In the genomic region with DNA sequence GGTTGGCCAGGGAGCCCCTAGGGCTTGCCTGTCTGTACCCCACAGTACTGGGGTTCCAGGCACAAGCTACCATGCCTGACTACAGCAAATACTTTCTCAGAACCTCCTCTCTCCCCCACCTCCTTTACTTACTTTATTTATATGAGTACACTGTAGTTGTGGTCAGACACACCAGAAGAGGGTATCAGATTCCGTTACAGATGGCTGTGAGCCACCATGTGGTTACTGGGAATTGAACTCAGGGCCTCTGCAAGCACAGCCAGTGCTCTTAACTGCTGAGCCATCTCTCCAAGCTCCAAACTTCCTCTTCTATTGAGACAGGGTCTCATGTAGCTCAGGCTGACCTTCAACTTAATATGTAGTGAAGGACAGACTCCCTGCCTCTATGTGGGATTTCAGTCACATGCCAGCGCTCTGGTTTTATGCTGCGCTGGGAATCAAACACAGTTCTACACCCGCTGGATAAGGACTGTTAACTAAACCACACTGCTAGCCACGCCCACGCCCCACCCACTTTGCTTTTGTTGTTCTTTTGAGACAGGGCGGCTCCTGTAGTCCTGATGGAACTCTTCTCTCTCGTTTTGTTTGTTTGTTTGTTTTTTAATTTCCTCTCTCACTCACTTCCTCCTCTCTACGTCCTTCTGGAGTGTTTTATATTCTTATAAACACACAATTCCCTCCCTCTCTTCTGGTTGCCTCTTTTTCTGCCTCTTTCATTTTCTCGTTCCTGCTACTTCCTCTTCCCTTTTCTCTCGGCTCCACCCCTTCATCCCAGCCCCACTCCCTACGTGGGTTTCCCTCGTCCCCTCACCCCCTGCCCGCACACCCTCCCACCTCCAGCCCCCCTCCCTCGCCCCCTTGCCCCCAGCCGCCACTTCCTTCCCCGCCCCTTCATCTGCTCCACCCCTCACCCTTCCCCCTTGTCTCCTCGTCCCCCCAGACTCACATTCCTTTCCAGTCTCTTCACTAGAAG, we compare ENCODE assay signal across 8 mouse cellular contexts. TPM values are rescaled to one million over a fixed set of nuclear protein-coding genes. Genes with fewer than 3 reads are reported as not detected.
A peak's percentile ranks its signal among the peaks of the same experiment; 100 is the strongest.
DNase-seq lines count a peak whose midpoint lies in the region; ATAC-seq lines count a peak whose summit lies in the region.

No protein-coding gene starts in this region.

- H3K4me2 ChIP-seq in hindbrain, embryonic 16.5 days (ENCODE audit: low read length), result peak overlapping the region; percentile 65
- peak overlapping the region; percentile 85 for H3K4me2 ChIP-seq in liver, embryonic 12.5 days

- peak overlapping the region; percentile 82 for H3K27ac ChIP-seq in hindbrain, embryonic 16.5 days (ENCODE audit: low read depth, low read length)
- peak overlapping the region; percentile 70 for H3K27ac ChIP-seq in liver, embryonic 12.5 days

- ATAC-seq in hindbrain, embryonic 16.5 days, result peak; percentile 65; the same call in 1 of the 2 replicates
- peak; percentile 54 for ATAC-seq in liver, embryonic 12.5 days
- ATAC-seq in monocyte, adult 5-6 weeks (replicated peaks; ENCODE audit: insufficient number of reproducible peaks, low FRiP score, low TSS enrichment, poor library complexity, severe bottlenecking), result peak; percentile 18

- peak; percentile 73 to 91 for DNase-seq in adrenal gland, adult (ENCODE audit: inconsistent age in 2 of 2, low spot score in 1 of 2)
- DNase-seq in adrenal gland, adult 8-10 months, result no peak
- DNase-seq in adrenal gland, postnatal 25 days, result peak; percentile 80
- peak; percentile 58 for DNase-seq in forelimb bud, embryonic 11.5 days (ENCODE audit: low read depth, low spot score)
- peak; percentile 90 for DNase-seq in thymus, postnatal 36 days

- H3K27me3 ChIP-seq in hindbrain, embryonic 16.5 days (replicated peaks; ENCODE audit: control insufficient read depth, insufficient read depth, low read length), result no peaks in the 10 kb centered on the region
- H3K27me3 ChIP-seq in liver, embryonic 12.5 days (replicated peaks), result no peaks in the 10 kb centered on the region

- H3K36me3 ChIP-seq in hindbrain, embryonic 16.5 days (ENCODE audit: control insufficient read depth, insufficient read depth, low read length), result no peaks in the 10 kb centered on the region
- no peaks in the 10 kb centered on the region for H3K36me3 ChIP-seq in liver, embryonic 12.5 days

- H3K4me3 ChIP-seq in hindbrain, embryonic 16.5 days (ENCODE audit: low read length), result peak overlapping the region; percentile 36
- H3K4me3 ChIP-seq in liver, embryonic 12.5 days, result peak overlapping the region; percentile 63

- H3K9me3 ChIP-seq in hindbrain, embryonic 16.5 days (ENCODE audit: control insufficient read depth, low read length), result no peaks in the 10 kb centered on the region
- H3K9me3 ChIP-seq in liver, embryonic 12.5 days (replicated peaks), result no peaks in the 10 kb centered on the region

- H3K9ac ChIP-seq in hindbrain, embryonic 16.5 days (ENCODE audit: low read depth, low read length), result peak overlapping the region; percentile 53
- H3K9ac ChIP-seq in liver, embryonic 12.5 days, result peak overlapping the region; percentile 55

- WGBS in hindbrain, embryonic 16.5 days, result 2% methylated on average over 18 of the region's 18 CpGs
- under 1% methylated on average over 18 of the region's 18 CpGs for WGBS in liver, embryonic 12.5 days (ENCODE audit: insufficient replicate concordance)

- peaks cover 2% of the 10 kb centered on the region; the same call in 1 of the 2 replicates for H3K4me1 ChIP-seq in hindbrain, embryonic 16.5 days (ENCODE audit: control insufficient read depth, insufficient read depth, low read depth, low read length)
- H3K4me1 ChIP-seq in liver, embryonic 12.5 days, result peaks cover 33% of the 10 kb centered on the region

RNA-seq across cellular contexts. Expression of gene Lst1, which starts 2.3 kb away (rescaled TPM):
- 10 to 100 TPM in 1 of 4 experiments, 1 to 10 TPM in 3; 4.7 to 11.3 (median 8.2) TPM for total RNA-seq in adrenal gland, adult 8-10 months (2022)
- total RNA-seq in adrenal gland, postnatal 25 days (2021), result 5.2 TPM in 1 of 2 replicates, not detected in the other
- 4.8 and 7.3 TPM in 2 replicates for polyA plus RNA-seq in hindbrain, embryonic 16.5 days (2015; fragmentation: Nextera tagmentation; extraction: Ambion mirVana)
- 20.8 and 23.7 TPM in 2 replicates for polyA plus RNA-seq in liver, embryonic 12.5 days (2016; fragmentation: Nextera tagmentation; extraction: Ambion mirVana)
- 763 to 1,006 TPM (median 964 TPM) in 3 replicates for total RNA-seq in monocyte, adult 5-6 weeks (2017)

RNA-seq across cellular contexts. Expression of gene Ltb, which starts 8.3 kb away (rescaled TPM):
- 10 to 100 TPM in 1 of 4 experiments, 1 to 10 TPM in 3; 1.3 to 10.3 (median 4.5) TPM for total RNA-seq in adrenal gland, adult 8-10 months (2022)
- total RNA-seq in adrenal gland, postnatal 25 days (2021), result 2.8 and 8.5 TPM in 2 replicates
- 1.1 and 1.2 TPM in 2 replicates for polyA plus RNA-seq in hindbrain, embryonic 16.5 days (2015; fragmentation: Nextera tagmentation; extraction: Ambion mirVana)
- polyA plus RNA-seq in liver, embryonic 12.5 days (2016; fragmentation: Nextera tagmentation; extraction: Ambion mirVana), result 1.2 and 1.3 TPM in 2 replicates
- 38.1 to 48.1 TPM (median 38.4 TPM) in 3 replicates for total RNA-seq in monocyte, adult 5-6 weeks (2017)

RNA-seq across cellular contexts. Expression of gene Aif1, which starts 10.1 kb away (rescaled TPM):
- 10 to 100 TPM in 2 of 4 experiments, 1 to 10 TPM in 2; 5.5 to 14.5 (median 10.5) TPM for total RNA-seq in adrenal gland, adult 8-10 months (2022)
- total RNA-seq in adrenal gland, postnatal 25 days (2021), result 2.3 and 3.0 TPM in 2 replicates
- polyA plus RNA-seq in hindbrain, embryonic 16.5 days (2015; fragmentation: Nextera tagmentation; extraction: Ambion mirVana), result 5.6 and 10.1 TPM in 2 replicates
- polyA plus RNA-seq in liver, embryonic 12.5 days (2016; fragmentation: Nextera tagmentation; extraction: Ambion mirVana), result 10.5 and 11.6 TPM in 2 replicates
- 20.7 to 64.8 TPM (median 31.9 TPM) in 3 replicates for total RNA-seq in monocyte, adult 5-6 weeks (2017)

RNA-seq across cellular contexts. Expression of gene Tnf, which starts 15.9 kb away (rescaled TPM):
- 1 to 10 TPM in 2 of 4 experiments, under 1 TPM in 2; 0.56 to 2.2 (median 0.89) TPM for total RNA-seq in adrenal gland, adult 8-10 months (2022)
- total RNA-seq in adrenal gland, postnatal 25 days (2021), result 0.58 and 0.76 TPM in 2 replicates
- polyA plus RNA-seq in hindbrain, embryonic 16.5 days (2015; fragmentation: Nextera tagmentation; extraction: Ambion mirVana), result not detected in 2 replicates
- polyA plus RNA-seq in liver, embryonic 12.5 days (2016; fragmentation: Nextera tagmentation; extraction: Ambion mirVana), result 0.33 and 0.36 TPM in 2 replicates
- 37.0 to 62.7 TPM (median 38.1 TPM) in 3 replicates for total RNA-seq in monocyte, adult 5-6 weeks (2017)

RNA-seq across cellular contexts. Expression of gene Lta, which starts 19.2 kb away (rescaled TPM):
- 1 to 10 TPM in 1 of 4 experiments, under 1 TPM in 3; 0.28 to 1.1 (median 0.63) TPM for total RNA-seq in adrenal gland, adult 8-10 months (2022)
- total RNA-seq in adrenal gland, postnatal 25 days (2021), result 0.30 TPM in 1 of 2 replicates, not detected in the other
- 0.37 and 0.80 TPM in 2 replicates for polyA plus RNA-seq in hindbrain, embryonic 16.5 days (2015; fragmentation: Nextera tagmentation; extraction: Ambion mirVana)
- polyA plus RNA-seq in liver, embryonic 12.5 days (2016; fragmentation: Nextera tagmentation; extraction: Ambion mirVana), result 0.12 TPM in 1 of 2 replicates, not detected in the other
- total RNA-seq in monocyte, adult 5-6 weeks (2017), result 1.7 TPM in 1 of 3 replicates, not detected in the others

Comparison
In these comparisons a context has a peak if more than half of its experiments do, and no peak if none do; other contexts are left out.
1. RNA of gene Lst1, which starts 2.3 kb away (total RNA-seq): 763 to 1,006 TPM in monocyte, adult 5-6 weeks; 4.7 to 11.3 TPM in adrenal gland, adult 8-10 months and 5.2 TPM in adrenal gland, postnatal 25 days; every median in the first group is over 10 times any median in the second.
2. Peak in every context shown above with its lines, with median percentiles within 50 percentile points of each other: ATAC-seq.